Mouse (Mus musculus): Measurements from ENCODE around the gene Fbxo30.
A peak's percentile ranks its signal among the peaks of the same experiment; 100 is the strongest.

Gene Fbxo30

DNA sequence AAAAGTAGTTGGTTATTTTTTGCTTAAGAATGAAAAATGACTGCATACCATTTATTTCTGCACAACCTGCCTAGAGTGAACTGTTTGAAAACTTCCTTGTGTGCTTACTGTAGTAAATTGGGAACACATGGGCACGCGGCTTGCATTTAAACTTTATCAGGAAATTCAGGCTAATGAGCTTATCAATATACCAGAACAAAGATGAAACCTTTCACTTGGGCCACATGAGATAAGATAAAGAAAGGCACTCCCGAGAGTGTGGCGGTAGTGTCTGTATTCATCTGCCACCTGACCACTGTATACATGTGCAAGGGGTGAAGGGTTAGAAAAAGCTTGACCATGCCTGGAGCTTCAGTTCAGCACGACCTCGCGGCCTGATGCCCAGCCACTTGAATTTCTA, 41.2 kb downstream of the Fbxo30 start:
- no peak for ATAC-seq (ENCODE audit: low TSS enrichment)

DNA sequence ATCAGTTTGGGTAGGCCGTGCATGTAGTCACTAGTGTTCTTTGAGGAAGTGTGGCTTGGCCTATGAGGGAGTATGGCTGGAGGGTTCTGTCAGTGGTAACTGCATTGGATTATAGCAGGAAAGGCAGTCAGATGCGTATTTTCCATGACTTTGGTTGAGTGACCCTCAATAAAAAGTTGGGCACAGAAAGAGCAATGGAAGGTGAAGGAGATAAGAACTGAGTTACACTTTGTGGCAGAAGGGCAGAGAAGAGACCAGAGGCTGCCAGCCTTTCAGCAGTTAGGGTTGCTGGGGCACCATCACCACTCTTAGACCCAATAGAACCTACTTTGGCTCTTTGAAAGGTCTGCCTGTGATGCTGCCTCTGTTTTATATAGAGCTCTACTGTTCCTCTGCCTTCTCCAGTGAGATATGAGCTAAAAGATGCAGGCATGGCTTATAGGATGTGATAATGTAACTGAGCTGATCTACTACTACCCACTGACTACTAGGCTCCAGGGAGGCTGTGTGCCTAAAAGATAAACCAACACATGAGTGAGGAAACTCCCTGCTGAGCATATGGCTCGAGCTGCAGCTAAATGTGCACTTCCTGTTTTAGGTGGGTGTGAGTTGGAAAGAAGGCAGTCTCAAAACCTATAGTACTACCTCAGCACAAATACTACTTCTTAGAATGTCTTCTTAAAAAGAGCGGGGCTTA, 42.2 kb downstream of the Fbxo30 start:
- peak; percentile 100 for ATAC-seq (ENCODE audit: low TSS enrichment)

DNA sequence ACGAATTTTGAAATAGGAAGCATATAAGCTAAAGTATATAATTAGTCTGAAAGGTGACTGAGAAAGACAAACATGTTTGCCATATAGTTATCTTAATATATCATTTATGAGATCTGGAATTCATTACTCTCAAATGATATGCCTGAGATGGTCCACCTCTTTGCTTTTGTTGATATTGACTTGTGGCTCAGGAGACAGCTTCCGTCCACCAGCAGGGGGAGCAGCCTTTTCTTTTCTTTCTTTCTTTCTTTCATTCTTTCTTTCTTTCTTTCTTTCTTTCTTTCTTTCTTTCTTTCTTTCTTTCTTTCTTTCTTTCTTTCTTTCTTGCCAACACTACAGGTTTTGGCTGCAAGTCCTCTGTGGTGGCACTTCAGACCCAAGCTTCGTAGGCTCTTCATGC, 45.4 kb downstream of the Fbxo30 start:
- ATAC-seq (ENCODE audit: low TSS enrichment), result no peak

DNA sequence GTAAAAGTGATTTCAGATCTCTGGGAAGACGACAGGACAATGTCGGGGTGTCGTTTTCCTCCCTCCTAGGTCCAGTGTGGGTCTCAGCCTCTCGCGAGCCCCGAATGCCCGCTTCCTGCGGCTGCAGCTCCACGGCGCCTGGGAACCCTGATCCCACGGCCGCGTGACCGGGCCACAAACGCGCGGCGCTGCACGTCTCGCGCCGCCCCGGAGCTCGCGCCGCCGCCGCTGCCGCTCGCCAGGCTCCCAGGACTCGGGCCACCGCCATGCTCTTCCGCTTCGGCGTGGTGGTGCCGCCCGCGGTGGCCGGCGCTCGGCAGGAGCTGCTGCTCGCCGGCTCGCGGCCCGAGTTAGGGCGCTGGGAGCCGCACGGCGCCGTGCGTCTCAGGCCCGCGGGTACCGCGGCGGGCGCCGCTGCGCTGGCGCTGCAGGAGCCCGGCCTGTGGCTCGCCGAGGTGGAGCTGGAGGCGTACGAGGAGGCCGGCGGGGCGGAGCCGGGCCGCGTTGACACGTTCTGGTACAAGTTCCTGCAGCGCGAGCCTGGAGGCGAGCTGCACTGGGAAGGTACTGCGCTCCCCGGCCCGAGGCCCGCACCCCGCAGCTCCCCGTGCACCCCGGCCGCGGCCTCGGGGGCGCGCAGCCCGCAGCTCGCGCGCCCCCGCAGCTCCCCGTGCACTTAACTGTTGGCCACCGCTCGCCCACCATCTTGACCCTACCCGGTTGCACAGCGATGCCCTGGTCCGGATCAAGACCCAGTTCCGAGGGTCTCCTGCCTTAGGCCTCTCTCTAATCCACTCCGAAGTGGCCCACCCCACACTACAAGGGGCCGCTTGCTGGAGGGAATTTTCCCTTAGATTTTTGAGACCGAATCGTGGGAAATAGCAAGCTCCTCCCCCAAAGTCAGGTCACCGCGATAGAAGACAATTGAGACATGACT, 62.3 kb downstream of the Fbxo30 start, which contains the start of gene Epm2a:
Gene Epm2a (plus strand): TSS at position 200 of the 937 bp plus-strand sequence.
- peak; percentile 96 for ATAC-seq (ENCODE audit: low TSS enrichment)

DNA sequence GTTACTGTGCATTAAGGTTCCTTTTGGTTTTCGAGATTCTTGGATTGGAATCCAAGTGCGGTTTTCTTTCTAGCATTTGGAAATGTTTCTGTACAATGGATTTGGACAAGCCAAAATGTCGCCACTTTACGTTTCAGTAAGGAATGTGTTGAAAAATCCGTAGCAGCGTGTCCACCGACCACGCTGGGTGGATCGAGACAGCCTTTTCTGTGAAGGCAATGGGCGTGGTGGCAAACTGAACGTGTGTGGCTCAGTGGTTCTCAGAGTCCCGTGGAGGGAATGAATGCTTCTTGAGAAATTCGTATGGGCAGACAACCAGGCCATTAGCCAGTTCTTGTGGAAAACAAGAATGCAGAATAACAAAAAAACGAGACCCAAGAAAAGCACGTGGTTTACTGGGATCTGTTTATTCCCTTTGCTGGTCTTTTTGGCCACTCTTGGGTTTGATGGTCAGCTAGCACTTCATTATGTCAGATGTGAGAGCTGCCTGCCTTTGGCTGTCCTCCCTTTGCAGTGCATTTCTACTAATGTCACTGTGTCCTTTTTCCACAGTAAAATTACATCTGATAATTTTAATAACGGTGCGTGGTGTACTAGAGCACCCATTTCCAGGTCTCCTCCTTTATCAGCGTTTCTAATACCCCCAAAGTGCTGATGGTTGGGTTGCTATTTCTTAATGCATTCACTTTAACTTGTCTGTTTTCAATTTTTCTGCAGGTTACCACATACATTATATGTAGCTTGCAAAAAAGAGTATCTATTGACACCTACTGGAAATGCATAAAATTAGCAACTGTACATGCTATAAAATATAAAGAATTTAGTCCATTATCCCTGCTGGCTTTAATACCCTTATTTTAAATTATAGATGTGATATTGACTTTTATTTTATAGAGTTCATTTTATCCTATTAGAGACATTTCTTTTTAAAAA, 63.7 kb downstream of the Fbxo30 start:
- no peak for ATAC-seq (ENCODE audit: low TSS enrichment)

Data from frontal cortex, adult (tissue).